Mouse (Mus musculus): ENCODE results near the gene H2-T22.

- peak; percentile 92 for TF ChIP-seq EP300 (IDR thresholded peaks at IDR 0.05; ENCODE audit: insufficient read depth, low read depth, low read length)
- no peak for TF ChIP-seq CTCF (IDR thresholded peaks at IDR 0.05)
Observed at GRCm38 (mm10) chr17:35993675-35994074, 48.9 kb downstream of the H2-T22 start.
